Mouse (Mus musculus) lung, adult 2 months (tissue): ENCODE measurements around the gene Sgta.

ENCODE experiments used
- CTCF ChIP-seq: fragments of 200-500 bp; IDR thresholded peaks from 2 replicates; pipeline ENCODE4 v1.5.1; 2011; ENCODE audit warnings: mild to moderate bottlenecking, low read length, control low read depth; ENCODE audit not compliant: insufficient read depth
- POLR2A ChIP-seq: fragments of 200-500 bp; IDR thresholded peaks from 2 replicates; pipeline ENCODE4 v1.6.1; 2011; ENCODE audit warnings: low read depth, mild to moderate bottlenecking, control low read depth, low read length, borderline replicate concordance; ENCODE audit errors: extremely low read depth

DNA sequence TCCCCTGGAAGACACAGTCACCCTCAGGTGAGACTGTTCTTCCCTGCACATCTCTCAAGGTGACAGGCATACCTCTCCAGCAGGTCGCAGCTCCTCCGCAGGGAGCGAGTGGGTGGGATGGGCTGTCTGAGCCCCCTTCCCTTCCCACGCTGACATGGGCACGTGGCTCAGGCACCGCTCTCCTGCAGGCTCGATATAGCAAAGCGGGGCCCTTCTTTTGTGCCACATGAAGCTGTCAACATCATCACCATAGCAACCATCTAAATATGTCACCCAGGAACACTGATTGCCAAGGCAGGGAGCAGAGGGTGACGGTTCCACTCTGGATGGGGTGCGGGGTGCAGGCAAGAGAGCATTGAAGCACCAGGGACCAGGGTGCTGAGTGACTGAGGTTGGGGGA lies 58.8 kb downstream of the Sgta start:
- TF ChIP-seq CTCF, result no peak
- no peak for TF ChIP-seq POLR2A
